Mouse (Mus musculus) ES-Bruce4 (cell line): ENCODE data around the gene Nes. TPM values are rescaled to one million over a fixed set of nuclear protein-coding genes. Genes with fewer than 3 reads are reported as not detected.

Source experiments
- H3K27ac ChIP-seq: 2 replicates; pipeline ENCODE4 v1.5.1; 2012; ENCODE audit warnings: low read length, inconsistent platforms; ENCODE audit not compliant: insufficient read depth
- H3K27me3 ChIP-seq: 2 replicates; pipeline ENCODE4 v1.6.1; 2012; ENCODE audit warnings: mild to moderate bottlenecking, low read length, inconsistent platforms; ENCODE audit not compliant: control insufficient read depth, poor library complexity, insufficient read depth, severe bottlenecking
- H3K36me3 ChIP-seq: 2 replicates; pipeline ENCODE4 v1.6.1; 2012; ENCODE audit warnings: inconsistent platforms, mild to moderate bottlenecking, low read length, moderate library complexity; ENCODE audit not compliant: control insufficient read depth, poor library complexity, insufficient read depth, severe bottlenecking
- H3K4me1 ChIP-seq: one replicate; pipeline ENCODE4 v1.8.1; 2011; ENCODE audit warnings: low read length; ENCODE audit not compliant: control insufficient read depth, insufficient read depth
- H3K4me3 ChIP-seq: 2 replicates; pipeline ENCODE4 v1.5.1; 2011; ENCODE audit warnings: low read depth, mild to moderate bottlenecking, low read length
- H3K9ac ChIP-seq: 2 replicates; pipeline ENCODE4 v1.6.1; 2012; ENCODE audit warnings: low read depth, mild to moderate bottlenecking, inconsistent platforms; ENCODE audit not compliant: poor library complexity, severe bottlenecking
- H3K9me3 ChIP-seq: replicated peaks from 2 replicates; pipeline ENCODE4 v1.6.1; 2012; ENCODE audit warnings: mild to moderate bottlenecking, low read length, inconsistent platforms; ENCODE audit not compliant: control insufficient read depth, poor library complexity, insufficient read depth, severe bottlenecking
- CTCF ChIP-seq: IDR thresholded peaks from one replicate; pipeline ENCODE4 v1.8.1; 2011; ENCODE audit warnings: low read depth, low read length
- EP300 ChIP-seq: IDR thresholded peaks from 2 replicates; pipeline ENCODE4 v1.6.1; 2011; ENCODE audit warnings: low read depth, low read length; ENCODE audit not compliant: insufficient read depth
- POLR2A ChIP-seq: IDR thresholded peaks from one replicate; pipeline ENCODE4 v1.8.1; 2011; ENCODE audit warnings: low read length; ENCODE audit not compliant: insufficient read depth
- polyA plus RNA-seq: library from polyadenylated mRNA; stranded (reverse); fragments of >200 nt; gene quantifications from 2 replicates; pipeline ENCODE4 v1.2.4, GENCODE M21; 2011; ENCODE audit warnings: low read depth; ENCODE audit not compliant: missing spikeins, insufficient read depth, insufficient read length

Nes gene
- polyA plus RNA-seq, 1 experiment, result 34.5 TPM

GRCm38 (mm10) chr3:87974381-87974987, 3.6 kb downstream of the Nes start:
- Histone ChIP-seq H3K36me3 (no peaks in the 10 kb centered on the region), H3K9ac (no peak overlapping the region), H3K27me3 (peaks cover 15% of the 10 kb centered on the region), H3K4me3 (peak overlapping the region; percentile 22; the same call in 1 of the 2 replicates), H3K9me3 (no peaks in the 10 kb centered on the region), H3K4me1 (peaks cover 1% of the 10 kb centered on the region), H3K27ac (no peak overlapping the region)
- TF ChIP-seq CTCF (no peak), EP300 (peak; percentile 81), POLR2A (no peak)

GRCm38 (mm10) chr3:87979493-87979892, 8.6 kb downstream of the Nes start:
- Histone ChIP-seq H3K4me3 (no peak overlapping the region), H3K36me3 (no peaks in the 10 kb centered on the region), H3K4me1 (peaks cover 3% of the 10 kb centered on the region), H3K27me3 (0 out of 2 replicates have a peak, but pooled peaks cover 5% of the 10 kb centered on the region), H3K27ac (no peak overlapping the region), H3K9ac (no peak overlapping the region), H3K9me3 (no peaks in the 10 kb centered on the region)
- TF ChIP-seq EP300, result no peak

- Histone ChIP-seq H3K9ac (no peak overlapping the region), H3K27ac (no peak overlapping the region), H3K36me3 (no peaks in the 10 kb centered on the region), H3K4me3 (no peak overlapping the region), H3K9me3 (no peaks in the 10 kb centered on the region), H3K4me1 (peaks cover 3% of the 10 kb centered on the region), H3K27me3 (0 out of 2 replicates have a peak, but pooled peaks cover 5% of the 10 kb centered on the region)
- TF ChIP-seq EP300, result no peak
- TF ChIP-seq CTCF, result no peak
- no peak for TF ChIP-seq POLR2A
Measured at GRCm38 (mm10) chr3:87980085-87980484, 9.2 kb downstream of the Nes start.

- Histone ChIP-seq H3K4me1 (peaks cover 3% of the 10 kb centered on the region), H3K9ac (no peak overlapping the region), H3K36me3 (no peaks in the 10 kb centered on the region), H3K9me3 (no peaks in the 10 kb centered on the region), H3K4me3 (no peak overlapping the region), H3K27me3 (0 out of 2 replicates have a peak, but pooled peaks cover 5% of the 10 kb centered on the region), H3K27ac (no peak overlapping the region)
- no peak for TF ChIP-seq POLR2A
- TF ChIP-seq EP300, result no peak
- no peak for TF ChIP-seq CTCF
Measured at GRCm38 (mm10) chr3:87980728-87981127, 9.8 kb downstream of the Nes start.

- Histone ChIP-seq H3K9me3 (no peaks in the 10 kb centered on the region), H3K36me3 (no peaks in the 10 kb centered on the region), H3K27ac (no peak overlapping the region), H3K4me1 (peaks cover 3% of the 10 kb centered on the region), H3K27me3 (0 out of 2 replicates have a peak, but pooled peaks cover 5% of the 10 kb centered on the region), H3K9ac (no peak overlapping the region), H3K4me3 (no peak overlapping the region)
- TF ChIP-seq POLR2A (no peak), EP300 (no peak), CTCF (no peak)
Measured at GRCm38 (mm10) chr3:87981214-87981760, 10.4 kb downstream of the Nes start.
